Mouse (Mus musculus) WW6 (cell line): ENCODE measurements around the gene Zfp868.
"Not testable (repeated sequence)": the region's sequence is repeated elsewhere in the genome, so short reads cannot be mapped to it uniquely, and the experiment has no call there.

Experiments
- DNase-seq: peaks from one replicate; pipeline ENCODE4 v3.0.0-alpha.2; 2013; ENCODE audit warnings: low read depth, low spot score

Zfp868 gene

GRCm38 (mm10) chr8:69625095-69625789, at the start of gene Zfp868:
TSS of gene Zfp868 (minus strand) at chr8:69625548.
- DNase-seq: peak; percentile 98

- not testable (repeated sequence) for DNase-seq
Observed at GRCm38 (mm10) chr8:69665051-69665450, 39.7 kb upstream of the Zfp868 start.

GRCm38 (mm10) chr8:69661294-69661693, 35.9 kb upstream of the Zfp868 start:
- DNase-seq: no peak

GRCm38 (mm10) chr8:69654358-69654981, 29.1 kb upstream of the Zfp868 start, which contains the start of gene Zfp964:
TSS of gene Zfp964 (plus strand) at chr8:69654479.
- peak; percentile 87 for DNase-seq

GRCm38 (mm10) chr8:69653808-69654357, 28.5 kb upstream of the Zfp868 start:
- DNase-seq: no peak

GRCm38 (mm10) chr8:69618078-69618477, 7.3 kb downstream of the Zfp868 start:
- DNase-seq: no peak

- no peak for DNase-seq
Observed at GRCm38 (mm10) chr8:69614687-69615086, 10.7 kb downstream of the Zfp868 start.

GRCm38 (mm10) chr8:69597598-69597997, 27.8 kb downstream of the Zfp868 start:
- DNase-seq: not testable (repeated sequence)

GRCm38 (mm10) chr8:69584611-69585202, 40.6 kb downstream of the Zfp868 start:
- peak; percentile 40 for DNase-seq

- not testable (repeated sequence) for DNase-seq
Observed at GRCm38 (mm10) chr8:69584201-69584600, 41.1 kb downstream of the Zfp868 start.
